18 mouse cellular contexts compared by ENCODE assay signal in genomic region chr2:4184991-4185390, GRCm38 (mm10).
"Had no signal": no experiment of that assay in that cellular context is flagged by ENCODE, and none has a peak within 500 bp of the region (broad histone marks: within the 10 kb centered on the region; RNA-seq: fewer than 3 reads in every experiment).

No protein-coding gene starts in this region.

- DNase-seq: liver, postnatal 0 days; lung, adult 2 months; lung, postnatal 14 days; right cerebral cortex, postnatal 14 days; thymus, adult 2 months; thymus, postnatal 25 days; thymus, postnatal 4 days had no signal

- H3K4me2 ChIP-seq: liver, embryonic 15.5 days; lung, embryonic 15.5 days; midbrain, embryonic 11.5 days; midbrain, embryonic 13.5 days; midbrain, embryonic 15.5 days; neural tube, embryonic 12.5 days; stomach, embryonic 15.5 days had no signal

- H3K27ac ChIP-seq: liver, embryonic 15.5 days; lung, embryonic 15.5 days; macrophage; midbrain, embryonic 13.5 days; midbrain, embryonic 15.5 days; neural tube, embryonic 12.5 days; stomach, embryonic 15.5 days; stomach, postnatal 0 days had no signal

- H3K4me1 ChIP-seq: liver, embryonic 15.5 days; lung, embryonic 15.5 days; megakaryocyte, embryonic 14.5 days; midbrain, embryonic 15.5 days; neural tube, embryonic 12.5 days; stomach, embryonic 15.5 days had no signal

- H3K27me3 ChIP-seq: liver, embryonic 15.5 days; lung, embryonic 15.5 days; megakaryocyte, embryonic 14.5 days; midbrain, embryonic 13.5 days; midbrain, embryonic 15.5 days; neural tube, embryonic 12.5 days; stomach, embryonic 15.5 days had no signal

- H3K4me3 ChIP-seq: liver, embryonic 15.5 days; lung, embryonic 15.5 days; megakaryocyte, embryonic 14.5 days; midbrain, embryonic 13.5 days; midbrain, embryonic 15.5 days; neural tube, embryonic 12.5 days; stomach, embryonic 15.5 days had no signal

- H3K9ac ChIP-seq: liver, embryonic 15.5 days; liver, postnatal 0 days; lung, embryonic 15.5 days; midbrain, embryonic 13.5 days; midbrain, embryonic 15.5 days; neural tube, embryonic 12.5 days; stomach, embryonic 15.5 days had no signal

- ATAC-seq: liver, postnatal 0 days; lung, postnatal 0 days; midbrain, embryonic 13.5 days; midbrain, embryonic 15.5 days had no signal

- H3K9me3 ChIP-seq: liver, embryonic 15.5 days; lung, embryonic 15.5 days; megakaryocyte, embryonic 14.5 days; midbrain, embryonic 13.5 days; midbrain, embryonic 15.5 days; stomach, embryonic 15.5 days had no signal

- H3K36me3 ChIP-seq: liver, embryonic 15.5 days; lung, embryonic 15.5 days; midbrain, embryonic 13.5 days; midbrain, embryonic 15.5 days; neural tube, embryonic 12.5 days; stomach, embryonic 15.5 days had no signal
